Mouse (Mus musculus): Measurements from ENCODE around the gene Qpctl.

- TF ChIP-seq GATA1 (IDR thresholded peaks at IDR 0.05; ENCODE audit: borderline replicate concordance, low read length): no peak
- no peak for TF ChIP-seq FLI1 (IDR thresholded peaks at IDR 0.05; ENCODE audit: low read length)
Observed at GRCm38 (mm10) chr7:19136673-19137334, 12.3 kb downstream of the Qpctl start.
